Mouse (Mus musculus) MEL (cell line): Measurements from ENCODE around the gene Slco4a1. TPM values are rescaled to one million over a fixed set of nuclear protein-coding genes. Genes with fewer than 3 reads are reported as not detected.
A peak's percentile ranks its signal among the peaks of the same experiment; 100 is the strongest.

Source experiments
- DNase-seq: peaks from one replicate; pipeline ENCODE4 v3.0.0; 2011; ENCODE audit warnings: low read depth, low spot score
- H3K27ac ChIP-seq: 2 replicates; pipeline ENCODE4 v1.5.1; 2012; ENCODE audit warnings: low read depth, mild to moderate bottlenecking, control low read depth, low read length, moderate library complexity; ENCODE audit not compliant: control insufficient read depth
- H3K27me3 ChIP-seq, 2 experiments: fragments of 150-350 bp in 1 of 2; sonication (generic) in 1 of 2; 2 replicates each; pipeline ENCODE4 v1.6.1; 2012; ENCODE audit warnings: low read length in 2 of 2, mild to moderate bottlenecking in 2 of 2, improper control_type of control experiment in 1 of 2, moderate library complexity in 1 of 2; ENCODE audit not compliant: insufficient read depth in 2 of 2, control insufficient read depth in 1 of 2
- H3K36me3 ChIP-seq, 2 experiments: 2 replicates each; pipeline ENCODE4 v1.6.1; 2012 to 2014; ENCODE audit warnings: low read length in 2 of 2, improper control_type of control experiment in 1 of 2, inconsistent platforms in 1 of 2, mild to moderate bottlenecking in 1 of 2; ENCODE audit not compliant: insufficient read depth in 2 of 2, control insufficient read depth in 1 of 2
- H3K4me1 ChIP-seq, 2 experiments: fragments of 150-350 bp in 1 of 2; sonication (generic) in 1 of 2; 2 replicates each; pipeline ENCODE4 v1.6.1; 2012; ENCODE audit warnings: low read length in 2 of 2, improper control_type of control experiment in 1 of 2, mild to moderate bottlenecking in 1 of 2; ENCODE audit not compliant: insufficient read depth in 2 of 2, control insufficient read depth in 1 of 2
- H3K4me3 ChIP-seq, 2 experiments: fragments of 150-350 bp in 1 of 2; sonication (generic) in 1 of 2; 2 replicates each; pipeline ENCODE4 v1.5.1; 2012; ENCODE audit warnings: low read depth in 2 of 2, low read length in 2 of 2, mild to moderate bottlenecking in 2 of 2, moderate library complexity in 2 of 2, control low read depth in 1 of 2, improper control_type of control experiment in 1 of 2; ENCODE audit not compliant: control insufficient read depth in 1 of 2, insufficient read depth in 1 of 2
- H3K79me2 ChIP-seq: 2 replicates; pipeline ENCODE4 v1.6.1; 2012; ENCODE audit warnings: mild to moderate bottlenecking, low read length, moderate library complexity; ENCODE audit not compliant: control insufficient read depth, poor library complexity, insufficient read depth
- H3K9ac ChIP-seq: 2 replicates; pipeline ENCODE4 v1.6.1; 2012; ENCODE audit warnings: low read depth, mild to moderate bottlenecking, control low read depth, low read length, moderate library complexity; ENCODE audit not compliant: control insufficient read depth, poor library complexity, severe bottlenecking
- H3K9me3 ChIP-seq: fragments of 150-350 bp; sonication (generic); replicated peaks from 2 replicates; pipeline ENCODE4 v1.6.1; 2012; ENCODE audit warnings: mild to moderate bottlenecking, low read length, improper control_type of control experiment, moderate library complexity; ENCODE audit not compliant: insufficient read depth
- CTCF ChIP-seq, 3 experiments: IDR thresholded peaks in 2 of 3; conservative IDR thresholded peaks in 1 of 3; 2 replicates each; pipeline ENCODE4 v1.5.1; 2011 to 2012; ENCODE audit warnings: low read length in 3 of 3, low read depth in 2 of 3, mild to moderate bottlenecking in 2 of 3, improper control_type of control experiment in 1 of 3, inconsistent platforms in 1 of 3, mixed read lengths in 1 of 3, moderate library complexity in 1 of 3; ENCODE audit not compliant: control insufficient read depth in 1 of 3, insufficient read depth in 1 of 3, poor library complexity in 1 of 3, severe bottlenecking in 1 of 3
- ELF1 ChIP-seq: IDR thresholded peaks from 2 replicates; pipeline ENCODE4 v1.6.1; 2014; ENCODE audit warnings: low read depth, mild to moderate bottlenecking, inconsistent platforms, low read length, improper control_type of control experiment, moderate library complexity
- ETS1 ChIP-seq: IDR thresholded peaks from 2 replicates; pipeline ENCODE4 v1.6.1; 2012; ENCODE audit warnings: low read depth, mild to moderate bottlenecking, inconsistent platforms, low read length, improper control_type of control experiment, moderate library complexity
- GABPA ChIP-seq: IDR thresholded peaks from 2 replicates; pipeline ENCODE4 v1.6.1; 2012; ENCODE audit warnings: low read depth, mild to moderate bottlenecking, inconsistent platforms, low read length, improper control_type of control experiment, moderate library complexity
- KAT2A ChIP-seq: conservative IDR thresholded peaks from 2 replicates; pipeline ENCODE4 v1.6.1; 2012; ENCODE audit warnings: low read depth, low read length, improper control_type of control experiment, inconsistent platforms
- MAFK ChIP-seq: IDR thresholded peaks from 2 replicates; pipeline ENCODE4 v1.6.1; 2011; ENCODE audit warnings: low read depth, mild to moderate bottlenecking, low read length, improper control_type of control experiment, borderline replicate concordance
- MAX ChIP-seq: IDR thresholded peaks from 2 replicates; pipeline ENCODE4 v1.6.1; 2011; ENCODE audit warnings: low read length, improper control_type of control experiment
- NELFE ChIP-seq: IDR thresholded peaks from 2 replicates; pipeline ENCODE4 v1.6.1; 2011; ENCODE audit warnings: low read depth, low read length, improper control_type of control experiment
- NRF1 ChIP-seq: IDR thresholded peaks from 2 replicates; pipeline ENCODE4 v1.6.1; 2014; ENCODE audit warnings: low read depth, mild to moderate bottlenecking, inconsistent platforms, low read length, improper control_type of control experiment, moderate library complexity; ENCODE audit not compliant: poor library complexity, insufficient read depth, severe bottlenecking
- POLR2A ChIP-seq, 2 experiments: IDR thresholded peaks; 2 replicates each; pipeline ENCODE4 v1.6.1; 2011 to 2012; ENCODE audit warnings: low read length in 2 of 2, mild to moderate bottlenecking in 2 of 2, control low read depth in 1 of 2, improper control_type of control experiment in 1 of 2, low read depth in 1 of 2, moderate library complexity in 1 of 2; ENCODE audit not compliant: control insufficient read depth in 1 of 2, insufficient read depth in 1 of 2, poor library complexity in 1 of 2
- POLR2AphosphoS5 ChIP-seq: IDR thresholded peaks from 2 replicates; pipeline ENCODE4 v1.6.1; 2012; ENCODE audit warnings: low read depth, borderline replicate concordance, mild to moderate bottlenecking, inconsistent platforms, low read length, moderate library complexity, mixed read lengths
- RAD21 ChIP-seq: IDR thresholded peaks from 2 replicates; pipeline ENCODE4 v1.6.1; 2011; ENCODE audit warnings: mild to moderate bottlenecking, low read depth, low read length, improper control_type of control experiment
- RCOR1 ChIP-seq: IDR thresholded peaks from 2 replicates; pipeline ENCODE4 v1.6.1; 2012; ENCODE audit warnings: low read depth, mild to moderate bottlenecking, inconsistent platforms, low read length, improper control_type of control experiment
- SIN3A ChIP-seq: IDR thresholded peaks from 2 replicates; pipeline ENCODE4 v1.6.1; 2012; ENCODE audit warnings: low read length, improper control_type of control experiment, inconsistent platforms
- SMC3 ChIP-seq: IDR thresholded peaks from 2 replicates; pipeline ENCODE4 v1.6.1; 2011; ENCODE audit warnings: low read depth, low read length, improper control_type of control experiment
- TAL1 ChIP-seq: IDR thresholded peaks from 2 replicates; pipeline ENCODE4 v1.6.1; 2012; ENCODE audit warnings: mild to moderate bottlenecking, inconsistent platforms, low read length, moderate library complexity, mixed read lengths
- TBP ChIP-seq: IDR thresholded peaks from 2 replicates; pipeline ENCODE4 v1.8.0; 2011; ENCODE audit warnings: low read depth, low read length, improper control_type of control experiment
- USF1 ChIP-seq: IDR thresholded peaks from 2 replicates; pipeline ENCODE4 v1.6.1; 2014; ENCODE audit warnings: low read depth, mild to moderate bottlenecking, inconsistent platforms, low read length, improper control_type of control experiment, moderate library complexity
- polyA plus RNA-seq, 2 experiments: library from polyadenylated mRNA; stranded (reverse) in 1 of 2; unstranded in 1 of 2; fragments of >175 nt in 1 of 2; fragments of >200 nt in 1 of 2; gene quantifications; 2 replicates each; pipeline versions ENCODE4 v1.2.1 to v1.2.4; 2012; ENCODE audit warnings: low replicate concordance in 2 of 2, low read depth in 1 of 2; ENCODE audit not compliant: insufficient read length in 2 of 2, insufficient read depth in 1 of 2, missing spikeins in 1 of 2
- total RNA-seq: library from RNA; depleted of rRNA; stranded (reverse); fragments of 300-350 nt; gene quantifications from 2 replicates; pipeline ENCODE4 v1.2.3, GENCODE M21; 2012

Gene Slco4a1
- total and polyA plus RNA-seq, 3 experiments, result not detected

- TF ChIP-seq POLR2AphosphoS5 (no peak), CTCF (IDR thresholded peaks at IDR 0.05 in 2 of 3, conservative IDR thresholded peaks at IDR 0.05 in 1 of 3; ENCODE audit: control insufficient read depth in 1 of 3, insufficient read depth in 1 of 3, low read depth in 2 of 3, low read length in 3 of 3, poor library complexity in 1 of 3, severe bottlenecking in 1 of 3) (no peak), KAT2A (no peak), ETS1 (no peak), SIN3A (no peak), ELF1 (no peak), NRF1 (no peak), TAL1 (no peak), POLR2A (IDR thresholded peaks at IDR 0.05; ENCODE audit: control insufficient read depth in 1 of 2, insufficient read depth in 1 of 2, low read depth in 1 of 2, low read length in 2 of 2, poor library complexity in 1 of 2) (no peak), NELFE (no peak), GABPA (no peak), TBP (no peak), MAX (no peak), USF1 (no peak), MAFK (no peak), RAD21 (no peak)
- no peaks in the 10 kb centered on the region for H3K9me3 ChIP-seq
- H3K4me1 ChIP-seq, result no peaks in the 10 kb centered on the region
- no peak overlapping the region for H3K27ac ChIP-seq
- no peak overlapping the region for H3K9ac ChIP-seq
- no peaks in the 10 kb centered on the region for H3K36me3 ChIP-seq
- H3K27me3 ChIP-seq, result peaks cover 3 to 10% of the 10 kb centered on the region in 2 experiments; a peak in 3 of 4 replicates
- no peak overlapping the region for H3K4me3 ChIP-seq
- DNase-seq, result no peak
- H3K79me2 ChIP-seq, result no peaks in the 10 kb centered on the region
Observed at GRCm38 (mm10) chr2:180427073-180427472, 29.0 kb upstream of the Slco4a1 start.

- H3K4me1 ChIP-seq, result no peaks in the 10 kb centered on the region
Observed at GRCm38 (mm10) chr2:180428331-180428730, 27.7 kb upstream of the Slco4a1 start.

More at GRCm38 (mm10) chr2:180428331-180428730, 27.7 kb upstream of the Slco4a1 start:
- H3K27me3 ChIP-seq, result peaks cover 3 to 10% of the 10 kb centered on the region in 2 experiments; a peak in 3 of 4 replicates
- TF ChIP-seq RCOR1 (no peak), RAD21 (peak; percentile 19), CTCF (IDR thresholded peaks at IDR 0.05 in 2 of 3, conservative IDR thresholded peaks at IDR 0.05 in 1 of 3; ENCODE audit: control insufficient read depth in 1 of 3, insufficient read depth in 1 of 3, low read depth in 2 of 3, low read length in 3 of 3, poor library complexity in 1 of 3, severe bottlenecking in 1 of 3) (peak; percentile 46 to 64 (median 50)), SMC3 (peak; percentile 36)
- TF ChIP-seq, all 39 proteins: peak for 3
- Histone ChIP-seq H3K9ac (no peak overlapping the region), H3K27ac (no peak overlapping the region), H3K79me2 (no peaks in the 10 kb centered on the region), H3K4me3 (no peak overlapping the region), H3K9me3 (no peaks in the 10 kb centered on the region), H3K36me3 (no peaks in the 10 kb centered on the region)
- DNase-seq, result peak; percentile 29
